Mouse (Mus musculus): ENCODE measurements at regions not wholly inside any gene's neighbourhood (a gene's known extent, or its start where the extent isn't known, plus 50 kb on each side); places are given as distances from the start of the nearest gene placed in this dataset.

DNA sequence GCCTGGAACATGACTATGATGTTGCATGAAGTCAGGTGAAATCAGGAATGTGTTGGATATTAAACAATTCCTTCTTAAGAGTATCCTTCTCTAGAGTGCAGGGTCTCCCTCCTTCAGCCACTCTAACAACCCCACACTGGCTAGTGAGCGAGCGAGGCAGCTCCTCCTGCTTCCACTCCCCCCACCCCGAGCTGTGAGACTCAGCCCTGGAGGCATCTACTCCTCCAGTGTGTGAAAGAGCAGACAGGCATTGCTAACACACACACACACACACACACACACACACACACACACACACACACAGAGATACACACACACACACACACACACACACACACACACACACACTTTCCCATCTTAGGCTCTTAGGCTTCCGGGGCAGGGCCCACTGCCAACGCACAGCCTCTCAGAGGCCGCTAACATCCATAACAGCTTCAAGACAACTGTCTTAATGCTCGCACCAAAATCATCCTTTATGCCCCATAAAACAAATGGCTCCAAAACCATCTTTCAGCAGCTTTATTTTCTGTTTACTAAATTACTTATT, 116.8 kb downstream of the Lrrc30 start:
- Histone ChIP-seq H3K4me1 (replicated peaks) (no peaks in the 10 kb centered on the region), H3K4me3 (replicated peaks) (no peak overlapping the region), H3K27ac (no peak overlapping the region), H3K27me3 (no peaks in the 10 kb centered on the region), H3K36me3 (no peaks in the 10 kb centered on the region), H3K9me3 (no peaks in the 10 kb centered on the region), H3K9ac (replicated peaks) (no peak overlapping the region), H3K4me2 (replicated peaks) (no peak overlapping the region)
- ATAC-seq: no peak
- WGBS: 82% methylated on average over 7 of the region's 7 CpGs

DNA sequence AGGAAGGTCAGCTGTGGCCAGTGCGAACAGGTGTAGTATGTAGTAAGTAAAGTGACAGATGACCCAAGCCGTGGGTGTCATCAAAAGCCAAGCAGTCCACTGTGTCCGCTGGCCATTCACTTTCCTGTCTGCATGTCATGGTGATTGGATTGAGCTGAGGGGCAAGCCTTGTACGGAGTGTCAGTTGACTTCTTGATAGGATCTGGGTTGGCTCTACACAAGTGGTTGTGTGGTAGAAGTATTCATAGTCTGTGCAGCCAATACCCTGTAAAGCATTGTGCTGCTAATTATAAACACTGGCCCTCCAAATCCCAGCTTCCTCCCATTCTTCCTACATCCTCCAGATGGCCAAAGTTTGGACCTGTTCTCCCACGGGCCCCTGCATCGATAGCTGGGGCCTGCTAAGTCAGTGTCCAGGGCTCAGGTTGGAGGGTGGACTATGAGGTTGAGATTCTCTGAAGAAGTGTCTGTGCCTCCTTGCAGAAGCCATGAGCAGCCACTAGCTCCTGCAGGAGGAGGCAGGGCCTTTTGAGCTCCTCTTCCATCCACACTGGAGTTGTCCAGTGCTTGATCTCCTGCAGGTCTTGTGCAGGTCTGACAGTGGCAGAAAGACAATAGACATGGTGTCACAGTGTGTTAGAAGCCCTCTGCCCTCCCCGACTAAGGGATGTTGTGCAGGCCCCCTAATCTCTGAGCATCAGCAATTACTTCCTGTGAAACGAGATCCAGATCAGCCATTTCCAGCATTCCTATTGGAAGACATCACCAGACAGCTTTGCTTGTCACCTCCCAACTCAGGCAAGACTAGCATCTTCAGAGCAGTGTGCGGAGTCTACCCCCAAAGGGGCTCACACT, 117.9 kb downstream of the Lrrc30 start:
- WGBS: 75% methylated on average over 9 of the region's 9 CpGs
- no peaks in the 10 kb centered on the region for H3K36me3 ChIP-seq
- no peak for ATAC-seq
- no peaks in the 10 kb centered on the region for H3K4me1 ChIP-seq (replicated peaks)
- H3K9me3 ChIP-seq: no peaks in the 10 kb centered on the region
- no peak overlapping the region for H3K4me2 ChIP-seq (replicated peaks)
- no peak overlapping the region for H3K9ac ChIP-seq (replicated peaks)
- H3K27ac ChIP-seq: no peak overlapping the region
- H3K4me3 ChIP-seq (replicated peaks): no peak overlapping the region
- no peaks in the 10 kb centered on the region for H3K27me3 ChIP-seq

DNA sequence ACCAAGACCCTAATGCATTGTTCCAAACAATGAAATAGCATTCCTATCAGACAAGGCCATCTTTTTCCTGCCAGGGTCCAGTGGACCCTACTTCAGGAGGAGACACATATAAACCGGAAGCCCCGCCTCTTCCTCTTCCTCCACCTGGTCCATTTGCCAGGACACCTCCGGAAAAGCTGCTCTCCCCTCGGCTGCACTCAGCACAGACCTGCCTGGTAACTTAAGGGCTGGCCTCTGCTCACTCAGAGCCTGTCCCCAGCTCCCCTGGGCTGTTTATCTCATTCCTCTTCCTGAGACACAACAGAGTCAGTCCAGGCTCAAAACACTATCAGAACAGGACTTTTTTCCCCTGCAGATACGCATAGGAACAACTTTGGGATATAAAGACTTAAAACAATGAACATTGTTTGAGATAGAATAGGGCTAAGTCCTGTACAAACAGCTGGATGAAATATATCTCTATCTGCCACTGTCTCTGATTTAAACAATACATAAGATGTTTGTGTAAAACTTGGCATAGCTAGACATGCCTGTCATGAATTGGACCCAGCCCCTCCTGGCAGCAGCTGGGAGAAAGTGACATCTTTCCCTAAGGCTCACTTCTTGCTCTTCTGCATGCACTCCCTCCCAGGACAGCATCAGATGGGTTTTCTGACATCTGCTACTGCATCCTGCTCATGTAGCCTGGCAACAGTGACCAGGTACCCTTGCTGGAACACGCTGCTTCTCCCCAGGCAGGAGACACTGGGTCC, 119.6 kb downstream of the Lrrc30 start:
- Histone ChIP-seq H3K4me1 (replicated peaks) (no peaks in the 10 kb centered on the region), H3K4me2 (replicated peaks) (no peak overlapping the region), H3K9ac (replicated peaks) (no peak overlapping the region), H3K4me3 (replicated peaks) (no peak overlapping the region), H3K27me3 (no peaks in the 10 kb centered on the region), H3K36me3 (no peaks in the 10 kb centered on the region), H3K27ac (no peak overlapping the region), H3K9me3 (no peaks in the 10 kb centered on the region)
- 78% methylated on average over 6 of the region's 6 CpGs for WGBS
- no peak for ATAC-seq

DNA sequence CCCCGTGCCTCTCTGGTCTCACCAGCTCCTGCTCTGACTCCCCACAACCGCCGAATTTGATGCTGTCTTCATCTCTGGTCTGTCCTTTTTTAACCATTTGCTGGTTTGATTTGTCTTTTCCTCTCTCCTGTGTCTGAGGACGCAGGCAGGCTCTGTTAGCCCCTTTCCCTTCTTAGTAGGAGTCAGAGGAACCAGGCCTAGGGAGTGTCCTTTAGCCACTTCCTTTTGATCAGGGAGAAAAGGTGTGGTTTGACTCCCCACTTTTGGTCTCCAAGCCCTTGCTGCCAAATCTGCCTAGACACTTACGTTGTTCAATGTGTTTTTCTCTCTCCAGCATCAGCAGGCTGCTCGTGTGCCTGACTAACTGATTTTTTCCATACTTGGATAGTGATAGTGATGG, 120.5 kb downstream of the Lrrc30 start:
- Histone ChIP-seq H3K27me3 (no peaks in the 10 kb centered on the region), H3K36me3 (no peaks in the 10 kb centered on the region), H3K4me3 (replicated peaks) (no peak overlapping the region), H3K9me3 (no peaks in the 10 kb centered on the region), H3K4me1 (replicated peaks) (no peaks in the 10 kb centered on the region), H3K27ac (no peak overlapping the region), H3K9ac (replicated peaks) (no peak overlapping the region), H3K4me2 (replicated peaks) (no peak overlapping the region)
- ATAC-seq: no peak
- WGBS: 74% methylated on average over 6 of the region's 6 CpGs

DNA sequence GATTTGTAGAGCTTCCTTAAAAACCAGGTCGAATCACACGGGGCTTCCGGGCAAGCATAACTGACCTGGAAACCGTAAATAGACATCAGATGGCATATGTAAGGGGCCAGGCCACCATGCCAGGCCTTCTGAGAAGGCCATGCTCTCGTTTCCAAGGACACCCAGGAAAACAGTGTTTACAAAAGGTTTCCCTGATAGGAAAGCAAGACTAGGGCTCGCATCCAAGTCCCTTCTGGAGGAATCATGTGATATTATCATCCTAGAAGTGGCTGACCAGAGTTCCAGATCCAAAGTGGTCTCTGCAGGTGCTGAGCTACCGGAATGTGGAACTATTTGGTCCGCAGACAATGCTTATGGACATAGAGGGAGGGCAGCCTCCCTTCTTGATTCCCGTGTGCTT, 122.6 kb downstream of the Lrrc30 start:
- H3K9me3 ChIP-seq: no peaks in the 10 kb centered on the region
- H3K27ac ChIP-seq: no peak overlapping the region
- no peak overlapping the region for H3K4me2 ChIP-seq (replicated peaks)
- no peaks in the 10 kb centered on the region for H3K36me3 ChIP-seq
- H3K9ac ChIP-seq (replicated peaks): no peak overlapping the region
- no peaks in the 10 kb centered on the region for H3K4me1 ChIP-seq (replicated peaks)
- no peaks in the 10 kb centered on the region for H3K27me3 ChIP-seq
- WGBS: 94% methylated on average over 9 of the region's 9 CpGs
- no peak for ATAC-seq
- H3K4me3 ChIP-seq (replicated peaks): no peak overlapping the region

DNA sequence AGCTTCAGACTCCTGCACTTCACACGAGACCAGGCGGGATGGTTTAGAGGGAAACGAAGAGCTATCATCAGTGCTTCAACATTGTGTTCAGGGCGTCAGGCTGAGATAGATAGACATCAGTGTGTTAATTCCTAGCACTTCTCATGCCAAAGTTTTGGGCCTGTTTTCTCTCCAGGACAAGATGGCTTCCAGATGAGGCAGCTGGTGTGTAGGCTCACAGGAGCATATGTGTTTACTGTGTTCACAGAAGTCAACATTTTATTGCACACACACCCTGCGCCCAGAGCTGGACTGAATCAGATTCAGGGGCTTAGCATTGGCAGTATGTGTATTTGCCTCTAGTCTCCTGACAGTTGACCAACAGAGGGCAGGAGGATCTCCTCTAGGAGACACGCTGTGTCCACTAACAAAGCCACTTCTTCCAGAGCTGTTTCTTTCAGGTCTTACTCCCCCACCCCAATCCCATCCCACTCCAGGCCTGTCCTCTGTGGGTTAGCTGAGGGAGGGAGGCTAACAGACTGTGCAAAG, 123.4 kb downstream of the Lrrc30 start:
- 89% methylated on average over 6 of the region's 6 CpGs for WGBS
- no peak for ATAC-seq

DNA sequence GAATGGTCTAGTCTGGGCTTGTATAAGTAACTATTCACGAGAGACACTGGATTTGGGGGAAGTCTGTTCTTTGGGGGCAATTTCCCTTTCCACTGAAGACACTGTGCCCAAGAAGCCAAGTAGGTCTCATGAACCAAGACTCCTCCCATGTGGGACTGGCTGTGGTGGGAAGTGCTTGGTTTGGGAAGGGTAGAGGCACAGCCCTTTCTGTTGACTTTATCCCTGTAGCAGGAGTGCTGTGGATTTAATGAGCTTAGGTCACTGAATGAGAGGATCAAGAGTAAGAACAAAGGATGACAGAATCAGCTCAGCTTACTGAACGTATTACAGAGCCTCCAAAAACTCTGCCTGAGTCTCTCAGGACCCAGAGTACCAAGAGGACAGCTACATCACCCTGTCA, 124.2 kb downstream of the Lrrc30 start:
- H3K9me3 ChIP-seq: no peaks in the 10 kb centered on the region
- H3K27me3 ChIP-seq: no peaks in the 10 kb centered on the region
- no peak overlapping the region for H3K9ac ChIP-seq (replicated peaks)
- H3K36me3 ChIP-seq: no peaks in the 10 kb centered on the region
- no peak overlapping the region for H3K4me2 ChIP-seq (replicated peaks)
- 23% methylated on average over 2 of the region's 2 CpGs for WGBS
- 0 out of 2 replicates have a peak, but pooled peaks have one; percentile 50 for ATAC-seq
- no peak overlapping the region for H3K4me3 ChIP-seq (replicated peaks)
- no peaks in the 10 kb centered on the region for H3K4me1 ChIP-seq (replicated peaks)
- H3K27ac ChIP-seq: no peak overlapping the region

More for the DNA sequence above, 123.4 kb downstream of the Lrrc30 start:
- Histone ChIP-seq H3K4me1 (replicated peaks) (no peaks in the 10 kb centered on the region), H3K27me3 (no peaks in the 10 kb centered on the region), H3K27ac (no peak overlapping the region), H3K4me3 (replicated peaks) (no peak overlapping the region), H3K4me2 (replicated peaks) (no peak overlapping the region), H3K9ac (replicated peaks) (no peak overlapping the region), H3K9me3 (no peaks in the 10 kb centered on the region), H3K36me3 (no peaks in the 10 kb centered on the region)

DNA sequence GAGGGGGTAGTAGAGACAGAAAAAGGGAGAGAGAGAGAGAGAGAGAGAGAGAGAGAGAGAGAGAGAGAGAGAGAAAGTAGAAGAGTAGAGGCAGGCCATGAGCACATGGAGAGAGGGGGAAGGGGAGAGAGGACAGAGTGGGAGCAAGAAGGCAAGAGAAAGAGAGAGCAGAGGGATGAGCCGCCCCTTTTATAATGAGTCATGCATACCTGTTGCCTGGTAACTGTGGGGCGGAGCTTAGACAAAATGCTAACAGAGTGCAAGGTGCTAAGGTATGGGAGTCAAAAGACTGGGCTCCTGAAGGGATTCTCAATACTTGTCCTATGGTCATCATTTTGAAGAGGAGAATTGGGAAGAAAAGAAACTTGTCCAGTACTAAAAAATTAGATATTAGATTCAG, 126.1 kb downstream of the Lrrc30 start:
- no peaks in the 10 kb centered on the region for H3K36me3 ChIP-seq
- no peaks in the 10 kb centered on the region for H3K9me3 ChIP-seq
- no peak for ATAC-seq
- 64% methylated on average over 2 of the region's 2 CpGs for WGBS
- H3K9ac ChIP-seq (replicated peaks): no peak overlapping the region
- peaks cover under 1% of the 10 kb centered on the region; the same call in 1 of the 2 replicates for H3K27me3 ChIP-seq
- no peak overlapping the region for H3K4me2 ChIP-seq (replicated peaks)
- H3K4me3 ChIP-seq (replicated peaks): no peak overlapping the region
- no peak overlapping the region for H3K27ac ChIP-seq
- 0 out of 2 replicates have a peak, but pooled peaks cover 7% of the 10 kb centered on the region for H3K4me1 ChIP-seq (replicated peaks)

DNA sequence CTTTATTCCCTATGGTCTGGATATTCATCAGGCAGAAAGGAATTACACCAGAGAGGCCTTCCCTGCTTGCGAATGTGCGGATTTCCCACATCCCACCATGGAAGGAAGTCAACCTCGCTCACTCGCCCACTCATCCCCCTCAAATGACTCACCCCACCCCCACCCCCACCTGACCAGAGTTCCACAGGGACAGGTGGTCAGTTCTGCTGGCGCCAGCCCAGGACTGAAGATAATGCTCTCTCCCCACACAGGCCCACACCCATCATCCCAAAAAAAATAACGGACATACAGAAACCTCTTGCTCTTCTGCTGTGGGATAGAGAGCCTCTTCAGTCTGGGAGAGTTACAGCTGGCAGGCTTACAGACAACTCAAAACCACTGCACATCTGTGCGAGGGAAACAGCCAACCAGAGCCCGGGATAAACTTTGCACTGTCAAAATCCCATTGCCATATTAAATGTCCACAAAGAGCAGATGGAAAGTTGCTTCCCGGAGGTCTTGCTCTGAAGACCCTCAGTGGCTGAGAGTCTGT, 128.0 kb downstream of the Lrrc30 start:
- Histone ChIP-seq H3K4me2 (replicated peaks) (no peak overlapping the region), H3K36me3 (no peaks in the 10 kb centered on the region), H3K9me3 (no peaks in the 10 kb centered on the region), H3K9ac (replicated peaks) (no peak overlapping the region), H3K27ac (no peak overlapping the region), H3K4me1 (replicated peaks) (peaks cover 22% of the 10 kb centered on the region), H3K27me3 (peaks cover 4% of the 10 kb centered on the region; the same call in 1 of the 2 replicates), H3K4me3 (replicated peaks) (no peak overlapping the region)
- 87% methylated on average over 9 of the region's 9 CpGs for WGBS
- ATAC-seq: no peak

DNA sequence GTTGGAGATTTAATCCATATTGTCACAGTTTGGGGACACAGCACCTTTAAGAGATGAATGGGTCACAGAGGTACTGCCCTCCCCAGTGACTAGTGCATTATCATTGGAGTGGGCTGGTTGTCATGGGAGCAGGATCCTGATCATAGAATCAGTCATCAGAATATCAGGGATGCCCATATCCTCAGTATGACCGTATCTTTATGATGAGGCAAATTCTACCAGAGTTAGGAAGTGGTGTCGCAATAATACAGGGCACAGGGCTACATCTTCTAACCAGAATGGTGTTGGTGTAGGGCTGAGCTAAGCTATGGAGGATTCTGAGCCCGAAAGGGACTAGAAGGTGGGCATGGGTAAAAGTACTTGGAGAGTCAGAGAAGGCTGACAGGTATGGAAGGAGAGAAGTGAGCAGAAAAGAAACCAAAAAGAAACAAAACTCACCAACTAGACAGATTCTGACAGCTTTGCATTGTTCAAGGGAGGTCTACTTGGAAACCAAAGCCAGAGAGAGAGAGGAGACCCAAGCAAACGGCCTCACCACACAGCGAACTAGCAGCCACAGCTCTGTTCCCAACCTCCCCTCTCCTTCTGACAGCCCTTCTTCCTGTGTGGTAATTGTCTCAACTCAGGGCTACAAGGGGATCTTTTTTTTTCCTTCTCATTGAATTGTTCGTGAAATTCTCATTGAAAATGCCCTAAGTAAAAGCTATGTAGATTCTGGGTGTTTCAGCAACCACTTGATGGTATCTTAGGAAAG, 129.2 kb downstream of the Lrrc30 start:
- Histone ChIP-seq H3K4me1 (replicated peaks) (peaks cover 24% of the 10 kb centered on the region), H3K27ac (no peak overlapping the region), H3K9me3 (no peaks in the 10 kb centered on the region), H3K4me2 (replicated peaks) (no peak overlapping the region), H3K9ac (replicated peaks) (no peak overlapping the region), H3K27me3 (peaks cover 4% of the 10 kb centered on the region; the same call in 1 of the 2 replicates), H3K4me3 (replicated peaks) (no peak overlapping the region), H3K36me3 (no peaks in the 10 kb centered on the region)
- no peak for ATAC-seq
- WGBS: 69% methylated on average over 6 of the region's 6 CpGs

DNA sequence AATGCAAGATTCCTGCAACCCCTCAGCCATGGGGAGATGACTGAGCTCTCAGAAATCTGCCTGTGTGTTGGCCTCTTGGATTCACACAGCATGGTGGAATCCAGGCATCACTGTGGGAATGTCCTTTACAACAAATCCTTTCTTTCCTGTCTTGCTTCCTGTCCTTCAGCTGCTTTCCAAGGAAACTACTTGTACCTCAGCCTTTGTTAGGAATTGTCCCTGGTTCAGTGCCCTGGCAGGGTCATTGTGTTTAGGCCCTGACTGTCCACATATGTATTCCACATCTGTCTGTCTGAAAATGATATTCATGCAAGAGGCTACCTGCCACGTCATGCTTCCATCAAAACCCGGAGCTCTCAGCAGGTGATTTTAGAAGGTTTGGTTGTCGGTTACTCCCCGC, 129.9 kb downstream of the Lrrc30 start:
- WGBS: 71% methylated on average over 4 of the region's 4 CpGs
- H3K9me3 ChIP-seq: no peaks in the 10 kb centered on the region
- H3K4me3 ChIP-seq (replicated peaks): no peak overlapping the region
- no peak overlapping the region for H3K9ac ChIP-seq (replicated peaks)
- ATAC-seq: no peak
- H3K4me1 ChIP-seq (replicated peaks): peaks cover 24% of the 10 kb centered on the region
- no peak overlapping the region for H3K27ac ChIP-seq
- no peak overlapping the region for H3K4me2 ChIP-seq (replicated peaks)
- H3K27me3 ChIP-seq: peaks cover 4% of the 10 kb centered on the region; the same call in 1 of the 2 replicates
- H3K36me3 ChIP-seq: no peaks in the 10 kb centered on the region
